Mouse (Mus musculus) c-Kit-negative CD71-positive TER-119-positive erythroid progenitor cells, embryonic 14.5 days (primary cell): Measurements from ENCODE around the gene Dlg2.

Source experiments
- DNase-seq: peaks from one replicate; pipeline ENCODE4 v3.0.0-alpha.2; 2013; ENCODE audit warnings: low read depth, low spot score

Dlg2 gene

GRCm38 (mm10) chr7:92047271-92047670, 1570.8 kb downstream of the Dlg2 start:
- no peak for DNase-seq

- no peak for DNase-seq
Observed at GRCm38 (mm10) chr7:92048876-92049275, 1572.4 kb downstream of the Dlg2 start.

DNA sequence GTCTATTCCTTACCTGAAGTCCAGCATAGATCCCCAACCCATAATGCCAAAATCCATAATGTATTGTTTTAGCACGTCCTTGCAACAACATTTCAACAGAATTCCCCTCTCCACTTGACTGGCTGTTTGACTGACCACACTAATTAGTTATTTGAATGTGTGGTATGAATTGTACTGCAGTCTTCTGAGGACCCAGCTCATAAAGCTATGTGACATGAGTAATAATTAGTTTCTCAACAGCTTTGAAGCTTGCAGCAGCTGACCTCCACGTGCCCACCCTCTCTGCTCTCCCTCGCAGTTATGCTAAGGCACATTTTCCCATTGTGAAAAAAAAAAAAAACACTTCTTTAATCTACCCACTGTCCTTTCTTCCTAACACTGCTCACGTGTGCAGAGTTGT, 1590.4 kb downstream of the Dlg2 start:
- no peak for DNase-seq

DNA sequence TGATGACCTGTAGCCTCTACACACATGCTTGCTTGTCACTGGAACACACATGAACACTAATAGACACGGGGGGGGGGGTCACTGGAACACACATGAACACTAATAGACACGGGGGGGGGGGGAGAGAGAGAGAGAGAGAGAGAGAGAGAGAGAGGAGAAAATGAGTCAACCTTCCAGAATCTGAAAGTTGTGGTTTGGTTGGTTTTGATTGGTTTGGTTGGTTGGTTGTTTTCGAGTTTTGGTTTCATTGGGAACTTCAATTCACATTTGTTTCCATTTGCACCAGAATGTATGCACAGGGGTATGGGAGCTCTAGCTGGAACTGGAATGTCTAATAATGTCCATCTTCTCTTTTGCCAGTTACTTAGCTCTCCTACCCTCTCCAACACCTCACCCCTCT, 1611.0 kb downstream of the Dlg2 start:
- no peak for DNase-seq

DNA sequence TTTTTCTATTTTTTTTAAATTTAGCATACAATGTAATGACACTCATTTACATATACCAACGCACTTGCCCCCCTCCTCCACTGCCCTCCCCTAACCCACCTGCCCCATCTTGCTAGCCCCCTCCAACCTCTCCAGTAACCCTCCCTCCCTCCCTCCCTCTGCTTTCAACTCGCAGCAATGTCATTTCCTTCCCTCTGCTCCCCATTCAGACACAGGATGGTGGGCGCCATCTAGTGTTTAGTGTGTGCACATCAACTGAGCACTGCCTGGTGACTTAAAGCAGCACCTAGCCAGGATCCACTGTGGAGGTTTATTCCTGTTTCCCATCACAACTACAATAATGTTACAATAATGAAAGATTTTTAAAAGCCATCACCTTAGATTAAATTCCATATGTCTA, 1617.4 kb downstream of the Dlg2 start:
- DNase-seq: no peak

- no peak for DNase-seq
Observed at GRCm38 (mm10) chr7:92095198-92095597, 1618.7 kb downstream of the Dlg2 start.

DNA sequence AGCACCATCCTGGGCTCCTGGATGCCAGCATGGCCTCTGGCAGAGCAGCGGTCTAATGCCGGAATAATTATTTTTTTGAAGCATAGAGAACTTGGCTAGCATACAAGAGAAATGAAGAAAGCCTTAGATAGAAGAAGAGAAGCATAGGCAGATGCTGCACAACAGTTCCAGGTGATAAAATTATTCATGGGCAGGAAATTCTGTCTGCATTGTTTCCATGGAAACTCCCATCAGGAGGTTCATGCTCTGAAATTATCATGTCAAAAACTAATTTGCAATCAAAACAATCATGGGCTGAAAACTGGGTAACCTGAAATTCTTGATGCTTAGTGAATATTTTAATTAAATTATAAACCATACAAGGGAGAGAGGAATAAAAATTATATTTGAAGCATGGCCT, 1624.4 kb downstream of the Dlg2 start:
- no peak for DNase-seq

DNA sequence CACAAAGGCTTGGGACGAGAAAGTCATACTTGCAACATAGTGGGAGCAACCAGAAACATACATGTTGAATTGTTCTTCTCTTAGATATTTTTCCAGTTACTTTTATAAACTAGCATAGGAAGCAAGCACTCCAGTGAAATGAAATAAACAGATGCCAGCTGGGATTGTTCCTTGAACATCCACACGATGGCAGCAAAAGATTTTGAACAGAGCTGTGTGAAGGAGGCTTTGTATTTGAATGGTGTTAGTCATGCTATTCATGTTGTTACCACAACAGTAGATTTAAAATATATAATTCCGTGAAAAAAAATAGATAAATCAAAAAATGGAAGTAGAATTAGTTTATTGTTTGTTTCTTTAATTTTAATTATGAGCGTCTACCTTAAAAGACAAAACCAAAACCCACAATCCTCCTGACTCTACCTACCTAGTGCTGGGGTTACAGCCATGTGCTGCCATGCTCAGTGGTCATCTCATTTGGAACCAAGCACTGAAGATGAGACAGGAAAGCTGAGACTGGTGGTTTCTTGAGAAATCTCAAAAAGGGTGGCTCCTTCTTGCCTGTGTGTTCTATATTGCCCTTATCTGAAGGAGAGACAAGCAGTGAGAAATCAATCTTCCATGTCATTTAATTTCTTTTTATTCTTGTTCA, 1626.5 kb downstream of the Dlg2 start:
- no peak for DNase-seq

- DNase-seq: no peak
Observed at GRCm38 (mm10) chr7:92105477-92105876, 1629.0 kb downstream of the Dlg2 start.

DNA sequence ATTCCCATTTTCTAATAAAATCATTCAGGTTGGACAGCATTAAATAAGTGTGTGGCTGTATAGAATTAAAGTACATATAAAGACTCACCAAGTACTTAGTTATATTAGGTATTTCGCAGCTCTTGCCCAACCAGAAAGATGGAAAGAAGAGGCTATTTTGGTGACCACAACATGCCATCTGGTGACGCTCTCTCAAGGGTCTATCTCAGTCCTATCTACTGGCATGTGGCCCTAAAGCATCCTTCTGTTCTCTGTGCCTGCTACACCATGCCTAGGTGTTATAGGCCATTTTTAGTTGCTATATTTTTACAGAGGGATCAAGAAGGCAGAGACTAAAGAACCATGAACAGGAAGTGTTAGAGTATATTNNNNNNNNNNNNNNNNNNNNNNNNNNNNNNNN, 1629.5 kb downstream of the Dlg2 start:
- DNase-seq: no peak

DNA sequence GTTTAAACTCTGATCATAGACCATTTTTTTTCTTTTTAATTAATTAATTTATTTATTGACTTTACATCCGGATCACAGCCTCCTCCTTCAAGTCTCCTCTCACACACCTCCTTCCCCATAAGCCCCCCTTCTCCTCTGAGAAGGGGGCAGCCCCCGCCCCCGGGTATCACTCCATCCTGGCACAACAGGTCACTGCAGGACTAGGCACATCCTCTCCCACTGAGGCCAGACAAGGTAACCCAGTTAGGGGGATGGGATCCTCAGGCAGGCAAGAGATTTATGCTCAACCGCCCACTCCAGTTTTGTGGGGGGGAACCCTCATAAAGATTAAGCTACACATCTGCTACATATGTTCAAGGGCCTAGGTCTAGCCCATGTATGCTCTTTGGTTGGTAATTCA, 1636.6 kb downstream of the Dlg2 start:
- no peak for DNase-seq

- DNase-seq: no peak
Observed at GRCm38 (mm10) chr7:92115237-92115871, 1638.9 kb downstream of the Dlg2 start.

GRCm38 (mm10) chr7:92123276-92123675, 1646.8 kb downstream of the Dlg2 start:
- no peak for DNase-seq

GRCm38 (mm10) chr7:92125886-92126285, 1649.4 kb downstream of the Dlg2 start:
- DNase-seq: no peak

DNA sequence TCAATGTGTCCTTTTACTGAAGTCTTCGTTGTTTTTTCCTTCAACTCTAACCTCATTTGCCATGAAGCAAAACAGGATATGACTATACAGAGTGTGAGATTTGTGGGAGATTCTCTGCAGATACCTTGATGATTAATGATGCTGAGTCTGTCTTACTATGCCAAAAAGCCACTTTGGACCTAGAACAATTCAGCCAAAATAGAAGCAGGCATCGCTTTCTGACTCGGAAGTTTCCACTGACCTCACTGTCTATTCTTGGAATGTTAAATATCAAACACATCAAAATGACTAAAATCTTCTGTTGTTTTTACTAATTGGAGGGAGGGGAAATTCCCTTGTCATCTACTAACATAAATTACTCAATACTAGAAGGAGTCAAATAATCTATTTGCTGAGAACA, 1657.8 kb downstream of the Dlg2 start:
- DNase-seq: no peak

- DNase-seq: no peak
Observed at GRCm38 (mm10) chr7:92135624-92136023, 1659.2 kb downstream of the Dlg2 start.

GRCm38 (mm10) chr7:92140051-92140817, 1663.8 kb downstream of the Dlg2 start:
- no peak for DNase-seq

- no peak for DNase-seq
Observed at GRCm38 (mm10) chr7:92147499-92147898, 1671.0 kb downstream of the Dlg2 start.

GRCm38 (mm10) chr7:92150768-92151167, 1674.3 kb downstream of the Dlg2 start:
- no peak for DNase-seq

GRCm38 (mm10) chr7:92154603-92155002, 1678.1 kb downstream of the Dlg2 start:
- no peak for DNase-seq

DNA sequence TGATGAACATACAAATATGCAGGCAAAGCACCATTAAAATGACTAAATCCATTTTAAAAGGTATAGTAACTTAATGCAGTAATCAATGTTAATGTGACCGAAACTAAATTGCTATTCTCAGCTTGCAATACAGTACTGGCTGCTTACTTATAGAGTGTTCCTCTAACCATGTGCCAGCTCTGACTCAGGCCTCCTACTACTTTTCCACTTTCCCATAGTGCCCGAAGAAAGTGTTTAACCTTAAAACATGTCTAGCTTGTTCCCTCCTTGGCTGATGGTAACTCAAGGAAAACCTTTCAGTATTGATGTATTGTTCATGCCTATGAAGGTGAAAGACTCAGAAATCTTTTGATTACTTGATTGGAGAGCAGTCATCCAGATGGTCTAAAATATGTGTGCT, 1686.7 kb downstream of the Dlg2 start:
- no peak for DNase-seq

DNA sequence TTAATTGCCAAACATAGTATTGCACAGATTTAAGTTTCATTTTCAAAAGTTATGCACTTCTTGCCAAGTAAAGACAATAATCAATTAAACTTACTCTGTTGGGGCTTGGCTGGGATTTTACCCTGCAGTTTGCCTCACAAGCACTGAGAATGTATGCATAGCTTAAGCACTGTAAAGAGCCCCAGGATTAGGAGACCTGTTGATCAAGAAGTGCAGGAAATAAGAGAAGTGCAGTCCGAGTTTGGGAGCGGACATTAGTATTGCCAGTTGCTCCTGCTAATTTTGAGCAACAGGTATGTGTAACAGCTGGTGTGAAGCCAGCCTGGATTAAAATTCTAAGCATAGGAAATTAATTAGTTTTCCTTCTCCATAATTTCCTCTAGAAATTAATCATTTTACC, 1687.8 kb downstream of the Dlg2 start:
- no peak for DNase-seq
